Mouse (Mus musculus): ENCODE results near the gene Cpne9. TPM values are rescaled to one million over a fixed set of nuclear protein-coding genes. Genes with fewer than 3 reads are reported as not detected.
A peak's percentile ranks its signal among the peaks of the same experiment; 100 is the strongest.

Cpne9 gene
- polyA plus RNA-seq, 1 experiment from 2014 or later, result 0.02 TPM

GRCm38 (mm10) chr6:113307481-113308121 lies 25.5 kb downstream of the Cpne9 start:
- peaks cover 14% of the 10 kb centered on the region for H3K4me1 ChIP-seq (ENCODE audit: insufficient read depth)
- H3K36me3 ChIP-seq (replicated peaks; ENCODE audit: insufficient read depth, low read length), result peaks cover 27% of the 10 kb centered on the region
- DNase-seq (peak; percentile 71), ATAC-seq (no peak)
- no peaks in the 10 kb centered on the region for H3K27me3 ChIP-seq (ENCODE audit: insufficient read depth, low read length)
- H3K4me3 ChIP-seq (ENCODE audit: low read depth, low read length), result peak overlapping the region; percentile 100
- TF ChIP-seq EP300 (IDR thresholded peaks at IDR 0.05; ENCODE audit: low read depth), result no peak
- no peak for TF ChIP-seq CTCF (IDR thresholded peaks at IDR 0.05; ENCODE audit: low read depth)
- H3K9ac ChIP-seq (replicated peaks), result peak overlapping the region; percentile 99
- H3K27ac ChIP-seq (ENCODE audit: low read depth), result peak overlapping the region; percentile 100
- peak overlapping the region; percentile 96 for H3K4me2 ChIP-seq (ENCODE audit: low read depth, low read length)
- no peaks in the 10 kb centered on the region for H3K9me3 ChIP-seq (ENCODE audit: low read length)
- 0% methylated on average over 30 of the region's 34 CpGs for WGBS (ENCODE audit: insufficient replicate concordance)

DNA sequence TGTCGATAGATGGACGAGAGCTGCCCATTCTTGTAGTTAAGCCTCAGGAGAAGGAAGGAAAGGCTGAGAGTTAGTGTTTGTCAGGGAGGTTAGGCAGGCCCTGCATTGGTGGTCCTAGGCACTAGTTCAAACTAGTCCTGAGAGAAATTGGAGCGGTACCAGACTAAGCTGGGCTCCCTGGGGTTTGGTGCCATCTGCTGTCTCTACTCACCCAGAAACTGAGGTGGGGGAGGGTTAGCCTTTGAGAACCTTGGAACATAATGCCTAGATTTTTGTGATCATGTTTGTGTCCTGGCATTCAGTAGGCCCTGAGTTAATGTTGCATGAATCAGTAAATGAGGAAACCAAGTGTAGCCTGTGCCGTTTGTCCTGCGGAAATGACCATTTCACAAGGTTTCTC lies 26.0 kb downstream of the Cpne9 start:
- 17% methylated on average over 5 of the region's 5 CpGs for WGBS (ENCODE audit: insufficient replicate concordance)
- Histone ChIP-seq H3K36me3 (replicated peaks; ENCODE audit: insufficient read depth, low read length) (peaks cover 32% of the 10 kb centered on the region), H3K4me2 (ENCODE audit: low read depth, low read length) (peak overlapping the region; percentile 96), H3K4me1 (ENCODE audit: insufficient read depth) (peaks cover 14% of the 10 kb centered on the region), H3K9ac (replicated peaks) (peak overlapping the region; percentile 99), H3K9me3 (ENCODE audit: low read length) (no peaks in the 10 kb centered on the region), H3K27me3 (ENCODE audit: insufficient read depth, low read length) (no peaks in the 10 kb centered on the region), H3K27ac (ENCODE audit: low read depth) (peak overlapping the region; percentile 100), H3K4me3 (ENCODE audit: low read depth, low read length) (peak overlapping the region; percentile 100)
- TF ChIP-seq CTCF (IDR thresholded peaks at IDR 0.05; ENCODE audit: low read depth), result peak; percentile 65
- no peak for TF ChIP-seq EP300 (IDR thresholded peaks at IDR 0.05; ENCODE audit: low read depth)
- ATAC-seq (no peak), DNase-seq (peak; percentile 54)

- H3K27ac ChIP-seq (ENCODE audit: low read depth), result no peak overlapping the region
- H3K4me1 ChIP-seq (ENCODE audit: insufficient read depth), result no peaks in the 10 kb centered on the region
- peaks cover 91% of the 10 kb centered on the region for H3K36me3 ChIP-seq (replicated peaks; ENCODE audit: insufficient read depth, low read length)
- TF ChIP-seq EP300 (IDR thresholded peaks at IDR 0.05; ENCODE audit: low read depth), result no peak
- no peak for TF ChIP-seq CTCF (IDR thresholded peaks at IDR 0.05; ENCODE audit: low read depth)
- no peaks in the 10 kb centered on the region for H3K27me3 ChIP-seq (ENCODE audit: insufficient read depth, low read length)
- H3K9me3 ChIP-seq (ENCODE audit: low read length), result no peaks in the 10 kb centered on the region
- no peak for ATAC-seq
- no peak for DNase-seq
- no peak overlapping the region for H3K4me3 ChIP-seq (ENCODE audit: low read depth, low read length)
- H3K9ac ChIP-seq (replicated peaks), result no peak overlapping the region
- H3K4me2 ChIP-seq (ENCODE audit: low read depth, low read length), result no peak overlapping the region
- 81% methylated on average over 3 of the region's 3 CpGs for WGBS (ENCODE audit: insufficient replicate concordance)
Observed at GRCm38 (mm10) chr6:113315972-113316371, 33.9 kb downstream of the Cpne9 start.

GRCm38 (mm10) chr6:113326533-113327315 lies 44.6 kb downstream of the Cpne9 start, which contains the start of gene Ogg1:
Gene Ogg1, plus strand, starts transcription at chr6:113326972.
- Histone ChIP-seq H3K4me2 (ENCODE audit: low read depth, low read length) (peak within 1 kb of the TSS; percentile 95), H3K27ac (ENCODE audit: low read depth) (peak within 1 kb of the TSS; percentile 87), H3K9ac (replicated peaks) (peak within 1 kb of the TSS; percentile 64), H3K27me3 (ENCODE audit: insufficient read depth, low read length) (no peaks in the 10 kb centered on the region), H3K36me3 (replicated peaks; ENCODE audit: insufficient read depth, low read length) (peaks cover 40% of the 10 kb centered on the region), H3K4me3 (ENCODE audit: low read depth, low read length) (peak within 1 kb of the TSS; percentile 66), H3K9me3 (ENCODE audit: low read length) (no peaks in the 10 kb centered on the region), H3K4me1 (ENCODE audit: insufficient read depth) (peaks cover 9% of the 10 kb centered on the region)
- TF ChIP-seq EP300 (IDR thresholded peaks at IDR 0.05; ENCODE audit: low read depth) (peak; percentile 79), CTCF (IDR thresholded peaks at IDR 0.05; ENCODE audit: low read depth) (no peak; the same call in 1 of the 2 replicates)
- WGBS (ENCODE audit: insufficient replicate concordance), result under 1% methylated on average over 52 of the region's 52 CpGs
- DNase-seq (peak; percentile 98), ATAC-seq (peak; percentile 97)

- Histone ChIP-seq H3K9me3 (ENCODE audit: low read length) (no peaks in the 10 kb centered on the region), H3K4me3 (ENCODE audit: low read depth, low read length) (no peak overlapping the region), H3K36me3 (replicated peaks; ENCODE audit: insufficient read depth, low read length) (peaks cover 17% of the 10 kb centered on the region), H3K27ac (ENCODE audit: low read depth) (no peak overlapping the region), H3K9ac (replicated peaks) (no peak overlapping the region), H3K27me3 (ENCODE audit: insufficient read depth, low read length) (no peaks in the 10 kb centered on the region), H3K4me1 (ENCODE audit: insufficient read depth) (peaks cover 9% of the 10 kb centered on the region), H3K4me2 (ENCODE audit: low read depth, low read length) (no peak overlapping the region)
- DNase-seq (no peak), ATAC-seq (no peak)
- 78% methylated on average over 1 of the region's 1 CpGs for WGBS (ENCODE audit: insufficient replicate concordance)
- TF ChIP-seq EP300 (IDR thresholded peaks at IDR 0.05; ENCODE audit: low read depth) (no peak), CTCF (IDR thresholded peaks at IDR 0.05; ENCODE audit: low read depth) (no peak)
Observed at GRCm38 (mm10) chr6:113329396-113329795, 47.3 kb downstream of the Cpne9 start.

GRCm38 (mm10) chr6:113330547-113330946 lies 48.4 kb downstream of the Cpne9 start:
- 16% methylated on average over 2 of the region's 2 CpGs for WGBS (ENCODE audit: insufficient replicate concordance)
- ATAC-seq (no peak), DNase-seq (peak; percentile 27)
- Histone ChIP-seq H3K9me3 (ENCODE audit: low read length) (no peaks in the 10 kb centered on the region), H3K9ac (replicated peaks) (no peak overlapping the region), H3K27me3 (ENCODE audit: insufficient read depth, low read length) (no peaks in the 10 kb centered on the region), H3K4me2 (ENCODE audit: low read depth, low read length) (no peak overlapping the region), H3K27ac (ENCODE audit: low read depth) (0 out of 2 replicates have a peak overlapping the region, but pooled peaks have one; percentile 39), H3K4me1 (ENCODE audit: insufficient read depth) (peaks cover 6% of the 10 kb centered on the region), H3K36me3 (replicated peaks; ENCODE audit: insufficient read depth, low read length) (peaks cover 20% of the 10 kb centered on the region), H3K4me3 (ENCODE audit: low read depth, low read length) (no peak overlapping the region)
- no peak for TF ChIP-seq EP300 (IDR thresholded peaks at IDR 0.05; ENCODE audit: low read depth)
- no peak for TF ChIP-seq CTCF (IDR thresholded peaks at IDR 0.05; ENCODE audit: low read depth)

Measured in liver, postnatal 0 days (tissue).